Mouse (Mus musculus) G1E (cell line): ENCODE results near the gene Impad1. TPM values are rescaled to one million over a fixed set of nuclear protein-coding genes. Genes with fewer than 3 reads are reported as not detected.

Source experiments
- ATAC-seq: 2 replicates; pipeline ENCODE4 v1.8.0; 2016; ENCODE audit warnings: mild to moderate bottlenecking; ENCODE audit not compliant: insufficient number of reproducible peaks, poor library complexity, low FRiP score, severe bottlenecking; ENCODE audit errors: extremely low read depth
- DNase-seq: peaks from one replicate; pipeline ENCODE4 v3.0.0; 2012; ENCODE audit warnings: low spot score
- H3K27me3 ChIP-seq: 2 replicates; pipeline ENCODE4 v1.6.1; 2012; ENCODE audit warnings: mild to moderate bottlenecking, low read length, inconsistent platforms; ENCODE audit not compliant: insufficient read depth
- H3K36me3 ChIP-seq: replicated peaks from 2 replicates; pipeline ENCODE3; 2012; ENCODE audit warnings: mild to moderate bottlenecking, inconsistent platforms
- H3K4me1 ChIP-seq: 2 replicates; pipeline ENCODE4 v1.6.1; 2012; ENCODE audit warnings: low read depth, low read length, inconsistent platforms, mixed read lengths; ENCODE audit not compliant: insufficient read depth
- H3K4me3 ChIP-seq: 2 replicates; pipeline ENCODE4 v1.5.1; 2012; ENCODE audit warnings: low read depth, mild to moderate bottlenecking, inconsistent platforms, low read length, moderate library complexity, mixed read lengths
- H3K9me3 ChIP-seq: replicated peaks from 2 replicates; pipeline ENCODE4 v1.6.1; 2012; ENCODE audit warnings: inconsistent platforms
- CTCF ChIP-seq: IDR thresholded peaks from 2 replicates; pipeline ENCODE4 v1.5.1; 2012; ENCODE audit warnings: low read depth, low read length, inconsistent platforms, mixed read lengths
- GATA1 ChIP-seq: IDR thresholded peaks from 2 replicates; pipeline ENCODE4 v1.6.1; 2012; ENCODE audit warnings: borderline replicate concordance, low read length, inconsistent platforms, mixed read lengths
- GATA2 ChIP-seq: IDR thresholded peaks from 2 replicates; pipeline ENCODE4 v1.6.1; 2012; ENCODE audit warnings: low read depth, low read length, inconsistent platforms, borderline replicate concordance
- POLR2AphosphoS5 ChIP-seq: IDR thresholded peaks from 2 replicates; pipeline ENCODE4 v1.6.1; 2012; ENCODE audit warnings: low read depth, low read length, inconsistent platforms; ENCODE audit not compliant: insufficient replicate concordance
- TAL1 ChIP-seq: conservative IDR thresholded peaks from 2 replicates; pipeline ENCODE4 v1.6.1; 2012; ENCODE audit warnings: low read depth, low read length, inconsistent platforms, mixed read lengths
- polyA plus RNA-seq: library from polyadenylated mRNA; stranded (reverse); fragments of >175 nt; gene quantifications from 2 replicates; pipeline ENCODE4 v1.2.3, GENCODE M21; 2012
- total RNA-seq, 2 experiments: library from RNA; stranded (forward) in 1 of 2; stranded (reverse) in 1 of 2; fragments of 200-1000 nt in 1 of 2; fragments of >200 nt in 1 of 2; fragmentation: Nextera tagmentation in 1 of 2; gene quantifications; 2 replicates each; pipeline ENCODE4 v1.2.3; 2014 to 2017

Gene Impad1
- total RNA-seq (2014; fragmentation: Nextera tagmentation): 36.3 and 42.6 TPM in 2 replicates
- 38.6 and 44.7 TPM in 2 replicates for total RNA-seq (2017)
- polyA plus RNA-seq: 4.2 and 4.6 TPM in 2 replicates

- TF ChIP-seq CTCF: no peak
- no peak for TF ChIP-seq TAL1
- no peak for TF ChIP-seq POLR2AphosphoS5
- TF ChIP-seq GATA2: no peak
- TF ChIP-seq GATA1: no peak
- DNase-seq: peak; percentile 87
- Histone ChIP-seq H3K4me1 (peaks cover 23% of the 10 kb centered on the region), H3K4me3 (peak within 1 kb of the TSS; percentile 98), H3K27me3 (peaks cover 2% of the 10 kb centered on the region; the same call in 1 of the 2 replicates), H3K36me3 (peaks cover 14% of the 10 kb centered on the region), H3K9me3 (no peaks in the 10 kb centered on the region)
- peak; percentile 93 for ATAC-seq
Observed at GRCm38 (mm10) chr4:4792992-4793834, at the start of gene Impad1. TSS of gene Impad1 (minus strand) at chr4:4793355.

GRCm38 (mm10) chr4:4840145-4840544 is 47.0 kb upstream of the Impad1 start:
- Histone ChIP-seq H3K9me3 (no peaks in the 10 kb centered on the region), H3K4me1 (no peaks in the 10 kb centered on the region), H3K36me3 (no peaks in the 10 kb centered on the region), H3K27me3 (no peaks in the 10 kb centered on the region), H3K4me3 (no peak overlapping the region)
- DNase-seq (no peak), ATAC-seq (no peak)
- TF ChIP-seq CTCF (no peak), POLR2AphosphoS5 (no peak), GATA2 (no peak), GATA1 (no peak), TAL1 (no peak)

- no peaks in the 10 kb centered on the region for H3K36me3 ChIP-seq
- H3K9me3 ChIP-seq: no peaks in the 10 kb centered on the region
- ATAC-seq: no peak
- no peak for DNase-seq
- no peak overlapping the region for H3K4me3 ChIP-seq
- TF ChIP-seq GATA1 (no peak), CTCF (no peak), TAL1 (no peak), GATA2 (no peak), POLR2AphosphoS5 (no peak)
- no peaks in the 10 kb centered on the region; the same call in 1 of the 2 replicates for H3K27me3 ChIP-seq
- H3K4me1 ChIP-seq: no peaks in the 10 kb centered on the region
Observed at GRCm38 (mm10) chr4:4833789-4834295, 40.7 kb upstream of the Impad1 start.

- TF ChIP-seq CTCF (no peak), GATA1 (no peak), TAL1 (no peak), GATA2 (no peak), POLR2AphosphoS5 (no peak)
- Histone ChIP-seq H3K4me1 (no peaks in the 10 kb centered on the region), H3K27me3 (no peaks in the 10 kb centered on the region; the same call in 1 of the 2 replicates), H3K4me3 (no peak overlapping the region), H3K36me3 (no peaks in the 10 kb centered on the region), H3K9me3 (no peaks in the 10 kb centered on the region)
- ATAC-seq: no peak
- DNase-seq: no peak
Observed at GRCm38 (mm10) chr4:4828131-4828530, 35.0 kb upstream of the Impad1 start.

- no peak for TF ChIP-seq GATA1
- no peak for TF ChIP-seq POLR2AphosphoS5
- TF ChIP-seq TAL1: no peak
- TF ChIP-seq GATA2: no peak
- TF ChIP-seq CTCF: no peak
- no peak for DNase-seq
- Histone ChIP-seq H3K27me3 (no peaks in the 10 kb centered on the region; the same call in 1 of the 2 replicates), H3K36me3 (no peaks in the 10 kb centered on the region), H3K4me1 (no peaks in the 10 kb centered on the region), H3K9me3 (no peaks in the 10 kb centered on the region), H3K4me3 (no peak overlapping the region)
- no peak for ATAC-seq
Observed at GRCm38 (mm10) chr4:4822119-4822518, 29.0 kb upstream of the Impad1 start.

- DNase-seq: peak; percentile 68
- peaks cover 23% of the 10 kb centered on the region for H3K4me1 ChIP-seq
- 0 out of 2 replicates have a peak, but pooled peaks cover 2% of the 10 kb centered on the region for H3K27me3 ChIP-seq
- H3K36me3 ChIP-seq: peaks cover 17% of the 10 kb centered on the region
- no peaks in the 10 kb centered on the region for H3K9me3 ChIP-seq
- peak; percentile 71 for ATAC-seq
- H3K4me3 ChIP-seq: peak overlapping the region; percentile 98
- TF ChIP-seq CTCF (no peak), POLR2AphosphoS5 (no peak), GATA1 (no peak), TAL1 (no peak), GATA2 (no peak)
Observed at GRCm38 (mm10) chr4:4792141-4792991, 789 bp downstream of the Impad1 start.
